In the genomic region with DNA sequence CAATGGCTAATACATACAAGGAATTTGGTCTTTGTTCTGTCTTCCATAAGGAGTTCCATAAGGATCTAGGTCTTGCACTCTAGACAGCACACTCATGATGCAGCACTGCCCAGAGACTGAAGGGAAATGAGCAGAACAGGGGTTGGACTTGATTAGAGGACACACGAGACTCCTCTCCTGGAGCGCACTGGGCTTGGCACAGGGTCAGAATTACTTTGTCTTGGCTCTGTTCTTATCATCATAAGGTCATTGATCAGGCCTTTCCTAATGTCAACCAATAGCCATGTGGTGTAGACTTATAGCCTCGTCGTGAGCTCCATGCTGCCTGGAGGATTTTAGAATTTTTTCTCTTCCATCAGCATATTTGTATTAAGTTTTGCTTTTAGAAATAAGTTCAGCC, we compare ENCODE assay signal across 16 mouse cellular contexts.
"Had no signal": no experiment of that assay in that cellular context is flagged by ENCODE, and none has a peak within 500 bp of the region (broad histone marks: within the 10 kb centered on the region; RNA-seq: fewer than 3 reads in every experiment).

No protein-coding gene starts in this region.

- H3K36me3 ChIP-seq: neural tube, embryonic 13.5 days; neural tube, embryonic 15.5 days; stomach, embryonic 15.5 days had no signal

- H3K27ac ChIP-seq: neural tube, embryonic 13.5 days; neural tube, embryonic 15.5 days; stomach, embryonic 15.5 days; stomach, postnatal 0 days had no signal

- H3K27me3 ChIP-seq: neural tube, embryonic 15.5 days; stomach, embryonic 15.5 days had no signal

- H3K9ac ChIP-seq: neural tube, embryonic 13.5 days; neural tube, embryonic 15.5 days; stomach, embryonic 15.5 days had no signal

- H3K4me1 ChIP-seq: neural tube, embryonic 13.5 days; neural tube, embryonic 15.5 days; stomach, embryonic 15.5 days had no signal

- H3K9me3 ChIP-seq: neural tube, embryonic 13.5 days; neural tube, embryonic 15.5 days; stomach, embryonic 15.5 days had no signal

- DNase-seq: retina, postnatal 1 day; right cerebral cortex, adult 18-20 months; right cerebral cortex, postnatal 14 days; right cerebral cortex, postnatal 25 days; right cerebral cortex, postnatal 4 days; spleen, adult 18-20 months; thymus, adult 18-20 months; thymus, adult 2 months; thymus, postnatal 14 days; thymus, postnatal 25 days; thymus, postnatal 36 days; thymus, postnatal 4 days had no signal

- H3K4me2 ChIP-seq: neural tube, embryonic 13.5 days; neural tube, embryonic 15.5 days; stomach, embryonic 15.5 days had no signal

- H3K4me3 ChIP-seq: neural tube, embryonic 13.5 days; neural tube, embryonic 15.5 days; stomach, embryonic 15.5 days had no signal
